Mouse (Mus musculus): Measurements from ENCODE around the gene Olfr923. TPM values are rescaled to one million over a fixed set of nuclear protein-coding genes. Genes with fewer than 3 reads are reported as not detected.

Gene Olfr923
- not detected for polyA plus RNA-seq (2014; fragmentation: Illumina TruSeq; extraction: RNeasy Lipid Tissue Mini Kit (QIAGEN cat#74804); ENCODE audit: low read depth, low replicate concordance)

DNA sequence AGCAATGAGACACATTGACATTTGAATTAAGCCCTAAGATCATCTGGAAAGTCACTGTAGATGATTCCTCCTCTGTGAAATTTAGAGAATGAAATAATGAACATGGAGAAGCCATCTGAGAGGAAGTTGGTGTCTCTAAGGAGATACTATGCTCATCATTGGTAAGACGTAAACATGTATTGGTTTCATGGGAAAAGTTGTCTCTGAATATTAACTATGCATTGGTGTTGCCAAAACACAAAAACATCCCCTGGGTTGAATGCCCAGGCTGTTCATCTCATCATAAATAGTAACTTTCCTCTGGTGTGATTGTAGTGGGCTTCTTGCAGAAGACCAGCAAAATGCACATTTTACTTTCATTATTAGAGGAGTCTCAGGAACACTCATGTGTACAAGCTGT is at the start of gene Olfr923:
Olfr923 (plus strand) TSS at position 301 of the 400 bp plus-strand sequence.

DNA sequence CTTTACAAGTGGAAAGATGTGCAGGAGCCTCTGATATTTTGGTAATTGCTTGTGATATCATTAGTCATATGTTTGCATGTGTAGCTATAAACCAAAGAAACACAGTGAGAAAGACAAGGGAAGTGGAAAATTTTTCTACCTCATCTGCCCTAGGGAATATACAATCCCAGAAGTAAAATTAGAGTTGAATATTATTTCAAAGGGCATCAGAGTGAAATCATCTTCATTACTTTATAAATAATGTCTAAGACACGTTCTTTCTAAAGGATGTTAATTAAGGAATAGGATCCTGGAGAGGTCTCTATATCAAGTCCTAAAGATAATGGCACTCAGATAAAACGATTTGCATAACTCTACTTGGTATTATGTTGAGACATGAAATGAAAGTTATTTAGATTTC is 12.0 kb upstream of the Olfr923 start, which contains the start of gene Olfr922:
Olfr922 (plus strand) TSS at position 301 of the 400 bp plus-strand sequence.

DNA sequence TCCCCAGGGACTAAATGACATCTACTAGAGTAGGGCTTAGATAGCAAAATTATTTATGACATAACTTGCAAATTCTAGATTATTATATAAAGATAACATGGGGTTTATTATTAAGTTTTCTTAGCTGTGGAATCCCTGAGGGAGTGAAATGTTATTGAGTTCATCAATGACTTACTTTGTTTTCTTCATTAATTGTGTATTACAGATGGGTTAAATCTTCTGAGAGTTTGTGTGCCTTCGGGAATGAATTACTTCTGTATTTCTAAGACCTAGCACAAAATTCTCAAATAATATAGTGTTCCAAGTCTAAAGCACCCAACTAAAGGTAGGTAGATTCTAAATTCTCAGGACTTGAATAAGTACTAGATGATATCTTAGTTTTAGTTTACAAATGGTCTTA is 17.8 kb downstream of the Olfr923 start, which contains the start of gene Olfr924:
Olfr924 (plus strand) TSS at position 301 of the 400 bp plus-strand sequence.

DNA sequence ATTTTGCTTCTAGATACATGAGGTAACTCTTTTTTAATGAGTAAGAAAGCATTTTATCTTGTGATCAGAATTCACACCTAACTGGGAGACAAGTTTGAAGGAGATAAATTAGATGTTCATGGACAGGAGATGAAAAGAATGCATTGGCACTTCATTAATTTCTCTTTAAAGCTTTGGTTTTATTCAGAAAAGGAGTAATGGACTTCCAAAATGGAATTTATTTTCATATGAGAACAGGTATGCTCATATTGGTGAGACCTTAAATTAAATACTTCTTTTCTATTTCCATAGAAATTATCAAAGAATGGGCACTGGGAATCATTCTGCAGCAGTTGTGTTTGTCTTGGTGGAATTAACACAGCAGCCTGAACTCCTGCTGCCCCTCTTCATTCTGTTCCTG is 28.4 kb downstream of the Olfr923 start, which contains the start of gene Olfr26:
Olfr26 (plus strand) TSS at position 301 of the 400 bp plus-strand sequence.

DNA sequence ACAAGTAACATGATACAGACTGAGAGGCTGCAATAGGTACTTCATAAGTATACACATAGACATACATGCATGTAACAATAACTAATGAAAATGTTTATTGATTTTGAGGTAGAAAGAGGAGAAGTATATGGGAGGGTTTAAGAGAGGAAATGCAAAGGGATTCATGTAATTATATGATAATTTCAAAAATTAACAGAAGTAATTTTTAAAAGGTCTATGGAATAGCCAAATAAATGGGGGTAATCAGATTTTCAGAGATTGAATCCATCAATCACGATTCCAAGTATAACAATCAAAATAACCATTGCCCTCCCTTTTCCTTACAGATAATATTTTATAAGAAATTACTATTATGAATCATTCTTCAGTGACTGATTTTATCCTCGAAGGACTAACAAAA is 50.5 kb downstream of the Olfr923 start, which contains the start of gene Olfr926:
Olfr926 (plus strand) TSS at position 301 of the 400 bp plus-strand sequence.

Other genes with a start within 250 kb of the Olfr923 start
- not detected for gene Olfr912, start 246.4 kb upstream of the Olfr923 start, polyA plus RNA-seq (2014; fragmentation: Illumina TruSeq; extraction: RNeasy Lipid Tissue Mini Kit (QIAGEN cat#74804); ENCODE audit: low read depth, low replicate concordance)
- gene Olfr913, start 233.8 kb upstream of the Olfr923 start, polyA plus RNA-seq (2014; fragmentation: Illumina TruSeq; extraction: RNeasy Lipid Tissue Mini Kit (QIAGEN cat#74804); ENCODE audit: low read depth, low replicate concordance): not detected
- not detected for gene Olfr914, start 221.4 kb upstream of the Olfr923 start, polyA plus RNA-seq (2014; fragmentation: Illumina TruSeq; extraction: RNeasy Lipid Tissue Mini Kit (QIAGEN cat#74804); ENCODE audit: low read depth, low replicate concordance)
- not detected for gene Olfr916, start 166.7 kb upstream of the Olfr923 start, polyA plus RNA-seq (2014; fragmentation: Illumina TruSeq; extraction: RNeasy Lipid Tissue Mini Kit (QIAGEN cat#74804); ENCODE audit: low read depth, low replicate concordance)
- gene Olfr917, start 160.7 kb upstream of the Olfr923 start, polyA plus RNA-seq (2014; fragmentation: Illumina TruSeq; extraction: RNeasy Lipid Tissue Mini Kit (QIAGEN cat#74804); ENCODE audit: low read depth, low replicate concordance): not detected
- gene Olfr918, start 151.9 kb upstream of the Olfr923 start, polyA plus RNA-seq (2014; fragmentation: Illumina TruSeq; extraction: RNeasy Lipid Tissue Mini Kit (QIAGEN cat#74804); ENCODE audit: low read depth, low replicate concordance): not detected
- not detected for gene Olfr919, start 122.9 kb upstream of the Olfr923 start, polyA plus RNA-seq (2014; fragmentation: Illumina TruSeq; extraction: RNeasy Lipid Tissue Mini Kit (QIAGEN cat#74804); ENCODE audit: low read depth, low replicate concordance)
- 28.2 TPM for gene Vwa5a, start 108.3 kb upstream of the Olfr923 start, polyA plus RNA-seq (2014; fragmentation: Illumina TruSeq; extraction: RNeasy Lipid Tissue Mini Kit (QIAGEN cat#74804); ENCODE audit: low read depth, low replicate concordance)
- 0.37 TPM for gene Olfr920, start 74.2 kb upstream of the Olfr923 start, polyA plus RNA-seq (2014; fragmentation: Illumina TruSeq; extraction: RNeasy Lipid Tissue Mini Kit (QIAGEN cat#74804); ENCODE audit: low read depth, low replicate concordance)
- not detected for gene Olfr921, start 53.5 kb upstream of the Olfr923 start, polyA plus RNA-seq (2014; fragmentation: Illumina TruSeq; extraction: RNeasy Lipid Tissue Mini Kit (QIAGEN cat#74804); ENCODE audit: low read depth, low replicate concordance)
- not detected for gene Olfr922, start 11.9 kb upstream of the Olfr923 start, polyA plus RNA-seq (2014; fragmentation: Illumina TruSeq; extraction: RNeasy Lipid Tissue Mini Kit (QIAGEN cat#74804); ENCODE audit: low read depth, low replicate concordance)
- not detected for gene Olfr924, start 17.9 kb downstream of the Olfr923 start, polyA plus RNA-seq (2014; fragmentation: Illumina TruSeq; extraction: RNeasy Lipid Tissue Mini Kit (QIAGEN cat#74804); ENCODE audit: low read depth, low replicate concordance)
- gene Olfr26, start 28.5 kb downstream of the Olfr923 start, polyA plus RNA-seq (2014; fragmentation: Illumina TruSeq; extraction: RNeasy Lipid Tissue Mini Kit (QIAGEN cat#74804); ENCODE audit: low read depth, low replicate concordance): not detected
- gene Olfr926, start 50.6 kb downstream of the Olfr923 start, polyA plus RNA-seq (2014; fragmentation: Illumina TruSeq; extraction: RNeasy Lipid Tissue Mini Kit (QIAGEN cat#74804); ENCODE audit: low read depth, low replicate concordance): not detected
- not detected for gene Olfr930, start 103.3 kb downstream of the Olfr923 start, polyA plus RNA-seq (2014; fragmentation: Illumina TruSeq; extraction: RNeasy Lipid Tissue Mini Kit (QIAGEN cat#74804); ENCODE audit: low read depth, low replicate concordance)
- not detected for gene Olfr933, start 145.8 kb downstream of the Olfr923 start, polyA plus RNA-seq (2014; fragmentation: Illumina TruSeq; extraction: RNeasy Lipid Tissue Mini Kit (QIAGEN cat#74804); ENCODE audit: low read depth, low replicate concordance)
- gene Olfr934, start 161.8 kb downstream of the Olfr923 start, polyA plus RNA-seq (2014; fragmentation: Illumina TruSeq; extraction: RNeasy Lipid Tissue Mini Kit (QIAGEN cat#74804); ENCODE audit: low read depth, low replicate concordance): not detected
- gene Olfr935, start 173.1 kb downstream of the Olfr923 start, polyA plus RNA-seq (2014; fragmentation: Illumina TruSeq; extraction: RNeasy Lipid Tissue Mini Kit (QIAGEN cat#74804); ENCODE audit: low read depth, low replicate concordance): not detected
- gene Olfr146, start 196.8 kb downstream of the Olfr923 start, polyA plus RNA-seq (2014; fragmentation: Illumina TruSeq; extraction: RNeasy Lipid Tissue Mini Kit (QIAGEN cat#74804); ENCODE audit: low read depth, low replicate concordance): not detected
- gene Olfr937, start 238.4 kb downstream of the Olfr923 start, polyA plus RNA-seq (2014; fragmentation: Illumina TruSeq; extraction: RNeasy Lipid Tissue Mini Kit (QIAGEN cat#74804); ENCODE audit: low read depth, low replicate concordance): not detected

All from adipose tissue, adult 10 weeks (tissue).